Mouse (Mus musculus): Measurements from ENCODE around the gene Pigb. TPM values are rescaled to one million over a fixed set of nuclear protein-coding genes. Genes with fewer than 3 reads are reported as not detected.

Pigb gene
- polyA plus RNA-seq, 1 experiment = 30.0 TPM

DNA sequence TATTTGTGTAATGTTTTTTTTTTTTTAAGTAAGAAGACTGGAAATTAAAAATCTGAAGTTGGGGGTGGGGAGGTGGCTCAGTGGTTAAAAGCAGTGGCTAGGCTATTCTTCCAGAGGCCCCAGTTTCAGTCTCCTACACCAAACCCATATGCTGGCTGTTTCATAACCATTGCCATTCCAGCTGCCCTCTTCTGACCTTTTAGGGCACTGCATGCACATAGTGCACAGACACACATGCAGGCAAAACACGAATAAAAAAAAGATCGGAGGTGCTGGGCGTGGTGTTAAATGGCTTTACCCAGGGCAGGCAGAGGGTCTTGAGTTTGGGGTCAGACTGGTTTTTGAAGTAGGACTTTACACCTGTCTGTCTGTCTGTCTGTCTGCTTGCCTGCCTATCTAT lies 34.0 kb downstream of the Pigb start:
- Histone ChIP-seq H3K27ac (ENCODE audit: insufficient read depth, low read length) (no peak overlapping the region), H3K36me3 (ENCODE audit: control insufficient read depth, insufficient read depth, low read length, poor library complexity, severe bottlenecking) (peaks cover 6% of the 10 kb centered on the region; the same call in 1 of the 2 replicates), H3K9me3 (replicated peaks; ENCODE audit: control insufficient read depth, insufficient read depth, low read length, poor library complexity, severe bottlenecking) (no peaks in the 10 kb centered on the region), H3K4me3 (ENCODE audit: low read depth, low read length) (no peak overlapping the region), H3K9ac (ENCODE audit: low read depth, poor library complexity, severe bottlenecking) (no peak overlapping the region), H3K27me3 (ENCODE audit: control insufficient read depth, insufficient read depth, low read length, poor library complexity, severe bottlenecking) (no peaks in the 10 kb centered on the region), H3K4me1 (ENCODE audit: control insufficient read depth, insufficient read depth, low read length) (no peaks in the 10 kb centered on the region)
- TF ChIP-seq EP300 (IDR thresholded peaks at IDR 0.05; ENCODE audit: insufficient read depth, low read depth, low read length) = no peak
- TF ChIP-seq POLR2A (IDR thresholded peaks at IDR 0.05; ENCODE audit: insufficient read depth, low read length) = no peak
- no peak for TF ChIP-seq CTCF (IDR thresholded peaks at IDR 0.05; ENCODE audit: low read depth, low read length)

DNA sequence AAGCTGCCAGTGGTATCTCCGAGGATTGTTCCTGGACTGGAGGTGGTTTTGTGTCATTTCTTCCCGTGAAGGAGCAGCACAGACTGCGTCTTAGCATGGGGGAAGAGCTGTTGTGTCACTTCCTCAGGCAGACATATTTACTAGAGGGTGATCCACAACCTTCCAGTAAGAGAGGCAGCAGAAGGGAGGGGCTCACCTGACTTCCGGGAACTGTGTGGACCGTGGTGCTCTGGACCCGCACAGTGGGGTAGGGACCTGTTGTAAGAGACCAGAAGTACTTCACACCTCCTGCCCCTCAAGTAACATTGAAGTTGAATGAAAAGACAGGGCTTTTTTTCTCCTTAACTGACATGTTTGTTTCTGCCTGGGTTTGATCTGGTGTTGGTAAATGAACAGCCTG lies 35.1 kb downstream of the Pigb start:
- TF ChIP-seq POLR2A (IDR thresholded peaks at IDR 0.05; ENCODE audit: insufficient read depth, low read length) (no peak), EP300 (IDR thresholded peaks at IDR 0.05; ENCODE audit: insufficient read depth, low read depth, low read length) (no peak), CTCF (IDR thresholded peaks at IDR 0.05; ENCODE audit: low read depth, low read length) (no peak)
- Histone ChIP-seq H3K27me3 (ENCODE audit: control insufficient read depth, insufficient read depth, low read length, poor library complexity, severe bottlenecking) (no peaks in the 10 kb centered on the region), H3K4me1 (ENCODE audit: control insufficient read depth, insufficient read depth, low read length) (no peaks in the 10 kb centered on the region), H3K9me3 (replicated peaks; ENCODE audit: control insufficient read depth, insufficient read depth, low read length, poor library complexity, severe bottlenecking) (no peaks in the 10 kb centered on the region), H3K9ac (ENCODE audit: low read depth, poor library complexity, severe bottlenecking) (no peak overlapping the region), H3K36me3 (ENCODE audit: control insufficient read depth, insufficient read depth, low read length, poor library complexity, severe bottlenecking) (0 out of 2 replicates have a peak, but pooled peaks cover under 1% of the 10 kb centered on the region), H3K27ac (ENCODE audit: insufficient read depth, low read length) (no peak overlapping the region), H3K4me3 (ENCODE audit: low read depth, low read length) (no peak overlapping the region)

GRCm38 (mm10) chr9:73004076-73004475 lies 36.1 kb downstream of the Pigb start:
- Histone ChIP-seq H3K9ac (ENCODE audit: low read depth, poor library complexity, severe bottlenecking) (no peak overlapping the region), H3K4me1 (ENCODE audit: control insufficient read depth, insufficient read depth, low read length) (no peaks in the 10 kb centered on the region), H3K9me3 (replicated peaks; ENCODE audit: control insufficient read depth, insufficient read depth, low read length, poor library complexity, severe bottlenecking) (no peaks in the 10 kb centered on the region), H3K27me3 (ENCODE audit: control insufficient read depth, insufficient read depth, low read length, poor library complexity, severe bottlenecking) (no peaks in the 10 kb centered on the region), H3K27ac (ENCODE audit: insufficient read depth, low read length) (no peak overlapping the region), H3K36me3 (ENCODE audit: control insufficient read depth, insufficient read depth, low read length, poor library complexity, severe bottlenecking) (no peaks in the 10 kb centered on the region), H3K4me3 (ENCODE audit: low read depth, low read length) (no peak overlapping the region)
- TF ChIP-seq POLR2A (IDR thresholded peaks at IDR 0.05; ENCODE audit: insufficient read depth, low read length) (no peak), EP300 (IDR thresholded peaks at IDR 0.05; ENCODE audit: insufficient read depth, low read depth, low read length) (no peak), CTCF (IDR thresholded peaks at IDR 0.05; ENCODE audit: low read depth, low read length) (no peak)

GRCm38 (mm10) chr9:73002177-73002576 lies 38.0 kb downstream of the Pigb start:
- no peak for TF ChIP-seq EP300 (IDR thresholded peaks at IDR 0.05; ENCODE audit: insufficient read depth, low read depth, low read length)
- no peak for TF ChIP-seq CTCF (IDR thresholded peaks at IDR 0.05; ENCODE audit: low read depth, low read length)
- TF ChIP-seq POLR2A (IDR thresholded peaks at IDR 0.05; ENCODE audit: insufficient read depth, low read length) = no peak
- Histone ChIP-seq H3K9ac (ENCODE audit: low read depth, poor library complexity, severe bottlenecking) (no peak overlapping the region), H3K27me3 (ENCODE audit: control insufficient read depth, insufficient read depth, low read length, poor library complexity, severe bottlenecking) (no peaks in the 10 kb centered on the region)

DNA sequence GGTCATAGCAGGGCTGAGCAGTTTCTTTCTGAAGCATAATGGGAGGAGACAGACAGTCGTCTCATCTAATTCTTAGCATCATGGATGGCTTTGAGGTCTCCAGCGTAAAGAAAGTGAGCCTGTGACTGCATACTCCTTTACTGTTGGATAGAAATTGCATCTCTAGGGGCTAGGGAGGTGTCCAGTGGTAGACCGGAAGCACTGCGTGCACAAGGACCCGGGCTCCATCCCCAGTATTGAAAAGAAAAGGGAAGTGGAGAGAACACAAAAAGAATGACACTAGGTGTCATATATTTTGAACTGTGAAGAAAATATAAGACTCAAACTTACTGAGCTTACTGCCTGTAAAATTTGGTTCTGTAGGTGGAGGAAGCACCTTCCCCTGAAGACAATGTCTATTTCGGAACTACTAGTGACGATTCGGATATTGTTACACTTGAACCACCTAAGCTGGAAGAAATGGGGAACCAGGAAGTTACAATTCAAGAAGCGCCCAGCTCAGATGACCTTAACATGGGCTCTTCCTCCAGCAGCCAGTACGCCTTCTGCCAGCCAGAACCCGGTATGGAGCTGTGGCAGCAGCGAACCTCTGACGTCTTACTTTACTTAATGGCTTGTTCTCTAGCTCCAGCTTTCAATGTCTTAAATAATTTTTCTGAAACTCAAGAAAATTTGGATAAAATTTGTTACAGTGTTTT lies 38.7 kb downstream of the Pigb start:
- no peak overlapping the region for H3K27ac ChIP-seq (ENCODE audit: insufficient read depth, low read length)
- TF ChIP-seq POLR2A (IDR thresholded peaks at IDR 0.05; ENCODE audit: insufficient read depth, low read length) (no peak), CTCF (IDR thresholded peaks at IDR 0.05; ENCODE audit: low read depth, low read length) (no peak), EP300 (IDR thresholded peaks at IDR 0.05; ENCODE audit: insufficient read depth, low read depth, low read length) (no peak)
- no peaks in the 10 kb centered on the region for H3K36me3 ChIP-seq (ENCODE audit: control insufficient read depth, insufficient read depth, low read length, poor library complexity, severe bottlenecking)
- H3K4me3 ChIP-seq (ENCODE audit: low read depth, low read length) = no peak overlapping the region
- H3K9me3 ChIP-seq (replicated peaks; ENCODE audit: control insufficient read depth, insufficient read depth, low read length, poor library complexity, severe bottlenecking) = no peaks in the 10 kb centered on the region
- no peak overlapping the region for H3K9ac ChIP-seq (ENCODE audit: low read depth, poor library complexity, severe bottlenecking)
- H3K27me3 ChIP-seq (ENCODE audit: control insufficient read depth, insufficient read depth, low read length, poor library complexity, severe bottlenecking) = no peaks in the 10 kb centered on the region
- peaks cover 1% of the 10 kb centered on the region for H3K4me1 ChIP-seq (ENCODE audit: control insufficient read depth, insufficient read depth, low read length)

More at GRCm38 (mm10) chr9:73002177-73002576, 38.0 kb downstream of the Pigb start:
- no peak overlapping the region for H3K27ac ChIP-seq (ENCODE audit: insufficient read depth, low read length)
- no peaks in the 10 kb centered on the region for H3K9me3 ChIP-seq (replicated peaks; ENCODE audit: control insufficient read depth, insufficient read depth, low read length, poor library complexity, severe bottlenecking)
- no peaks in the 10 kb centered on the region for H3K4me1 ChIP-seq (ENCODE audit: control insufficient read depth, insufficient read depth, low read length)
- H3K36me3 ChIP-seq (ENCODE audit: control insufficient read depth, insufficient read depth, low read length, poor library complexity, severe bottlenecking) = no peaks in the 10 kb centered on the region
- no peak overlapping the region for H3K4me3 ChIP-seq (ENCODE audit: low read depth, low read length)

DNA sequence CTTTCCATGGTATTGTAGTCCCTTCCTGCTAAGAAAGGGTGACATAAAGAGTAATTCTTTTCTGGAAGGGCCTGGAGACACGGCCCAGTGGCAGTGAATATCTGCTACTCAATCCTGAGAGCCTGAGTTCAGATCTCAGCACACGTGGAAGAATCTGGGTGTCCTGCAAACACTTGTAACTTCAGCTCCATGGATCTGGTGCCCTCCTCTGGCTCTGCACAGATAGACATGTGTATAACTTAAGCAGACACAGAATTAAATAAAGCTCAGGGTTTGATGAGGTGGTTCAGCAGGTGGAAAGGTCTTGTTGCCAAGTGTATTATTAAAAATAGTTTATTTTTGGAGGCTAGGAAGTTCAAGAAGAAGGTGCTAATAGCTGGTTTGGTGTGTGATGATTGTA lies 39.7 kb downstream of the Pigb start:
- H3K27me3 ChIP-seq (ENCODE audit: control insufficient read depth, insufficient read depth, low read length, poor library complexity, severe bottlenecking) = no peaks in the 10 kb centered on the region
- H3K9ac ChIP-seq (ENCODE audit: low read depth, poor library complexity, severe bottlenecking) = no peak overlapping the region
- H3K4me1 ChIP-seq (ENCODE audit: control insufficient read depth, insufficient read depth, low read length) = peaks cover 6% of the 10 kb centered on the region
- no peak for TF ChIP-seq EP300 (IDR thresholded peaks at IDR 0.05; ENCODE audit: insufficient read depth, low read depth, low read length)
- no peak for TF ChIP-seq POLR2A (IDR thresholded peaks at IDR 0.05; ENCODE audit: insufficient read depth, low read length)
- no peak for TF ChIP-seq CTCF (IDR thresholded peaks at IDR 0.05; ENCODE audit: low read depth, low read length)
- no peak overlapping the region for H3K4me3 ChIP-seq (ENCODE audit: low read depth, low read length)
- no peaks in the 10 kb centered on the region for H3K9me3 ChIP-seq (replicated peaks; ENCODE audit: control insufficient read depth, insufficient read depth, low read length, poor library complexity, severe bottlenecking)
- no peak overlapping the region for H3K27ac ChIP-seq (ENCODE audit: insufficient read depth, low read length)
- H3K36me3 ChIP-seq (ENCODE audit: control insufficient read depth, insufficient read depth, low read length, poor library complexity, severe bottlenecking) = no peaks in the 10 kb centered on the region
